Mouse (Mus musculus): ENCODE results near the gene 2010003K11Rik. TPM values are rescaled to one million over a fixed set of nuclear protein-coding genes. Genes with fewer than 3 reads are reported as not detected.

The 2010003K11Rik gene
- not detected for polyA plus RNA-seq (2017; shearing (Covaris generic))

DNA sequence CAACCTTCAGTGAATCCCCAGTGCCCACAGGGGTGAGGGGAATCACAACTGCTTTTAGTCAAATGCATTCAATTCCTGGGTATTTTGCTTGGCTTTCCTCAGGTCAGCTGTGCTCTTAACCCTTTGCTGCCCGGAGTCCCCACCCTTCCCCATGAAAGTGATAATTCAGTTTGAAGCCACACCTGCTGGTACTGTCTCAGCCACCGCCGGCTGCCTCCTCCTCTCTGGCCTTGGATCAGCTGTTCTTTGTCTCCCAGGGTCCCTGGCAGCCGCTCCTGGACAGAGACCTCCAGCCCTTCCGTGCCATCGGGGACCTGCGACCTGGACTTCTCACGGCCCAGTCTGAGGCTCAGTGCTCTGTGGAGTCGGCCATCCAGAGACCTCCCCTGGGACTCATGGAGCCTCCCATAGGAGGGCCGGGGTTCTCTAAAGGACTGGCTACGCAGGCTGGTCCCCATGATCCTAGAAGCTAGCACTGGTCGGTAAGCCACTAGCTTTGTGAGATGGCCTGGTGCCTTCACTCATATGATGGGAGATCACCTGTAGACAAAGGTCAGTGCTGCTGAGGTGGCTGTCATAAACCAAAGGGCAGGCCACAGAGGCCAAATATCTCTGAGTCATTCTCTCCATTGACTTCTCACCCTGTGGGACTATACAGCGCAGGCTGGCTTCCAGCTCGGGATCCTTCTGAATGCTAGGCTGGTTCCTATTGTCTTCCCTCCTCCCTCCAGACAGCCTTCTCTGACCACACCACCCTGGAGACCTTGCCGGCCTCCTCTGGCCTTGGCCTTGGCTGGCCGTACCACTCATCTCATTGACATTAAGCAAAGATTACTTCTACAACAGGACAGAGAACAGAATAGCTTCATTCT, at the start of gene 2010003K11Rik:
2010003K11Rik (minus strand) TSS at position 522 of the 872 bp plus-strand sequence.

GRCm38 (mm10) chr19:4509986-4510963, 11.9 kb upstream of the 2010003K11Rik start, which contains the start of gene Pcx:
Gene Pcx (plus strand): TSS chr19:4510472.

GRCm38 (mm10) chr19:4477345-4478189, 20.8 kb downstream of the 2010003K11Rik start, which contains the start of gene Syt12:
Gene Syt12 (minus strand): TSS chr19:4477447.

Other genes with a start within 250 kb of the 2010003K11Rik start
- 0.82 TPM for gene Ssh3, start 229.4 kb downstream of the 2010003K11Rik start, polyA plus RNA-seq (2017; shearing (Covaris generic))
- gene Ankrd13d, start 215.4 kb downstream of the 2010003K11Rik start, polyA plus RNA-seq (2017; shearing (Covaris generic)): 3.1 TPM
- 64.8 TPM for gene Grk2, start 192.4 kb downstream of the 2010003K11Rik start, polyA plus RNA-seq (2017; shearing (Covaris generic))
- gene Kdm2a, start 100.3 kb downstream of the 2010003K11Rik start, polyA plus RNA-seq (2017; shearing (Covaris generic)): 55.9 TPM
- gene Rhod, start 59.2 kb downstream of the 2010003K11Rik start, polyA plus RNA-seq (2017; shearing (Covaris generic)): 7.2 TPM
- gene Syt12, start 21.1 kb downstream of the 2010003K11Rik start, polyA plus RNA-seq (2017; shearing (Covaris generic)): not detected
- gene Pcx, start 11.9 kb upstream of the 2010003K11Rik start, polyA plus RNA-seq (2017; shearing (Covaris generic)): 5.1 TPM
- gene Lrfn4, start 117.1 kb upstream of the 2010003K11Rik start, polyA plus RNA-seq (2017; shearing (Covaris generic)): 0.13 TPM
- 60.1 TPM for gene Rce1, start 127.1 kb upstream of the 2010003K11Rik start, polyA plus RNA-seq (2017; shearing (Covaris generic))
- 0.18 TPM for gene Gm960, start 200.1 kb upstream of the 2010003K11Rik start, polyA plus RNA-seq (2017; shearing (Covaris generic))
- gene Sptbn2, start 212.6 kb upstream of the 2010003K11Rik start, polyA plus RNA-seq (2017; shearing (Covaris generic)): 0.46 TPM